29 mouse cellular contexts compared by ENCODE assay signal in the genomic region with DNA sequence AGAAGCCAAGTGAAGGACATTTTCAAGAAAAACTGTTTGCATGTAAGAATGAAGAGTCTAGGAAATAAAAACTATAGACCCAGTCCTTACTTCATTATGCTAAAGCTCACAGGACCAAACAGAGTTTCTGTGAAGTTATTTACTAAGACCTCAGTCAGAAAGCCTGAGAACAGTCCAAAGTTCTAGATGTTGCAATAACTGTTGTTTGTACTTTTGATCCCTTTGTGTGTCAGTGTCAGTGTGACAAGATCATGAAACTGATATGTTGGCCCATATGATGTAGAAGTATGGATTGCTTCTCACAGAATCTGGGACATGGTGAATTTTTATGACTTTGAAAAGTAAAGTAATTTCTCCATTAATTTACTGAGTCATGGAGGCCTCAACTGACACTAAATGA. TPM values are rescaled to one million over a fixed set of nuclear protein-coding genes. Genes with fewer than 3 reads are reported as not detected.
DNase-seq lines count a peak whose midpoint lies in the region; ATAC-seq and TF ChIP-seq lines count a peak whose summit lies in the region.
"Had no signal": no experiment of that assay in that cellular context is flagged by ENCODE, and none has a peak within 500 bp of the region (broad histone marks: within the 10 kb centered on the region; RNA-seq: fewer than 3 reads in every experiment).

No protein-coding gene starts in this region.

- 0 out of 2 replicates have a peak, but pooled peaks have one; percentile 36 for TF ChIP-seq EP300 in liver, postnatal 0 days (IDR thresholded peaks at IDR 0.05; ENCODE audit: low read depth)

- ATAC-seq in liver, embryonic 15.5 days (ENCODE audit: insufficient read depth): 0 out of 2 replicates have a peak, but pooled peaks have one; percentile 17
- ATAC-seq in liver, embryonic 12.5 days: no peak
- peak; percentile 90 for ATAC-seq in liver, postnatal 0 days
- ATAC-seq: forebrain, embryonic 14.5 days had no signal

- H3K27ac ChIP-seq in liver, adult 2 months (replicated peaks; ENCODE audit: insufficient read depth, low read depth, low read length): no peak overlapping the region
- no peak overlapping the region for H3K27ac ChIP-seq in liver, embryonic 15.5 days (replicated peaks)
- H3K27ac ChIP-seq in liver, embryonic 12.5 days: no peak overlapping the region
- peak overlapping the region; percentile 73 for H3K27ac ChIP-seq in liver, postnatal 0 days (ENCODE audit: low read depth)
- H3K27ac ChIP-seq: embryonic facial prominence, embryonic 13.5 days; embryonic facial prominence, embryonic 15.5 days; forebrain, embryonic 10.5 days; forebrain, embryonic 12.5 days had no signal

- H3K4me3 ChIP-seq in liver, adult 2 months (ENCODE audit: insufficient read depth, low read depth, low read length): no peak overlapping the region
- H3K4me3 ChIP-seq in liver, embryonic 15.5 days (replicated peaks): no peak overlapping the region
- H3K4me3 ChIP-seq in liver, embryonic 12.5 days: no peak overlapping the region
- H3K4me3 ChIP-seq in liver, postnatal 0 days (ENCODE audit: low read depth, low read length): no peak overlapping the region
- H3K4me3 ChIP-seq: embryonic facial prominence, embryonic 13.5 days; embryonic facial prominence, embryonic 15.5 days; erythroblast, embryonic 14.5 days; forebrain, embryonic 10.5 days; forebrain, embryonic 12.5 days had no signal

- no peaks in the 10 kb centered on the region for H3K79me2 ChIP-seq in liver, adult 2 months (ENCODE audit: control insufficient read depth, insufficient read depth, low read length)

- H3K9me3 ChIP-seq in liver, embryonic 15.5 days (replicated peaks): no peaks in the 10 kb centered on the region
- H3K9me3 ChIP-seq in liver, embryonic 12.5 days (replicated peaks): no peaks in the 10 kb centered on the region
- 0 out of 2 replicates have a peak, but pooled peaks cover 2% of the 10 kb centered on the region for H3K9me3 ChIP-seq in liver, postnatal 0 days (ENCODE audit: low read length)
- H3K9me3 ChIP-seq: embryonic facial prominence, embryonic 15.5 days; forebrain, embryonic 12.5 days had no signal

- no peak overlapping the region for H3K9ac ChIP-seq in liver, adult 2 months (ENCODE audit: low read depth, low read length)
- no peak overlapping the region for H3K9ac ChIP-seq in liver, embryonic 15.5 days
- no peak overlapping the region for H3K9ac ChIP-seq in liver, embryonic 12.5 days
- no peak overlapping the region for H3K9ac ChIP-seq in liver, postnatal 0 days (replicated peaks)
- H3K9ac ChIP-seq: embryonic facial prominence, embryonic 13.5 days; embryonic facial prominence, embryonic 15.5 days; forebrain, embryonic 12.5 days had no signal

- no peak for TF ChIP-seq POLR2A in liver, adult 2 months (IDR thresholded peaks at IDR 0.05; ENCODE audit: extremely low read depth, insufficient read depth, low read length)

- H3K4me1 ChIP-seq in liver, adult 2 months (ENCODE audit: control insufficient read depth, insufficient read depth, low read length): peaks cover 6% of the 10 kb centered on the region; the same call in 1 of the 2 replicates
- H3K4me1 ChIP-seq in liver, embryonic 15.5 days (replicated peaks): no peaks in the 10 kb centered on the region
- H3K4me1 ChIP-seq in liver, embryonic 12.5 days: no peaks in the 10 kb centered on the region
- no peaks in the 10 kb centered on the region for H3K4me1 ChIP-seq in liver, postnatal 0 days (ENCODE audit: insufficient read depth)
- H3K4me1 ChIP-seq: embryonic facial prominence, embryonic 13.5 days; embryonic facial prominence, embryonic 15.5 days; forebrain, embryonic 10.5 days; forebrain, embryonic 12.5 days had no signal

- H3K36me3 ChIP-seq in liver, adult 2 months (ENCODE audit: control insufficient read depth, insufficient read depth, low read length): no peaks in the 10 kb centered on the region
- H3K36me3 ChIP-seq in liver, embryonic 15.5 days (replicated peaks): no peaks in the 10 kb centered on the region
- no peaks in the 10 kb centered on the region for H3K36me3 ChIP-seq in liver, embryonic 12.5 days
- no peaks in the 10 kb centered on the region for H3K36me3 ChIP-seq in liver, postnatal 0 days (replicated peaks; ENCODE audit: insufficient read depth, low read length)
- H3K36me3 ChIP-seq: embryonic facial prominence, embryonic 13.5 days; embryonic facial prominence, embryonic 15.5 days; forebrain, embryonic 10.5 days; forebrain, embryonic 12.5 days had no signal

- no peaks in the 10 kb centered on the region for H3K27me3 ChIP-seq in liver, adult 2 months (ENCODE audit: control insufficient read depth, insufficient read depth, low read length)
- H3K27me3 ChIP-seq in liver, embryonic 15.5 days: no peaks in the 10 kb centered on the region
- no peaks in the 10 kb centered on the region for H3K27me3 ChIP-seq in liver, embryonic 12.5 days (replicated peaks)
- H3K27me3 ChIP-seq in liver, postnatal 0 days (ENCODE audit: insufficient read depth, low read length): no peaks in the 10 kb centered on the region
- H3K27me3 ChIP-seq: embryonic facial prominence, embryonic 13.5 days; embryonic facial prominence, embryonic 15.5 days; forebrain, embryonic 12.5 days had no signal

- DNase-seq in liver, adult 2 months (ENCODE audit: extremely low read depth, low read depth, low spot score): peak; percentile 98
- DNase-seq in liver: no peak
- no peak for DNase-seq in liver, postnatal 0 days
- no peak for DNase-seq in thymus, postnatal 0 days (ENCODE audit: low spot score)
- DNase-seq in lung, postnatal 25 days (ENCODE audit: low spot score): no peak
- DNase-seq: adrenal gland, adult 2 months; adrenal gland, postnatal 10 days; adrenal gland, postnatal 25 days; cerebellum, adult 11 months; cerebellum, adult 18-20 months; cerebellum, adult 8-10 months; cerebellum, adult 9-11 months; cerebellum, postnatal 14 days; cerebellum, postnatal 36 days; embryo, embryonic 11 days had no signal

- TF ChIP-seq CTCF in liver, adult 2 months (IDR thresholded peaks at IDR 0.05; ENCODE audit: low read depth, low read length): no peak
- TF ChIP-seq CTCF in liver, postnatal 0 days (IDR thresholded peaks at IDR 0.05; ENCODE audit: low read depth): no peak

- no peak overlapping the region for H3K4me2 ChIP-seq in liver, embryonic 15.5 days
- H3K4me2 ChIP-seq in liver, embryonic 12.5 days: no peak overlapping the region
- no peak overlapping the region for H3K4me2 ChIP-seq in liver, postnatal 0 days (ENCODE audit: low read depth, low read length)
- H3K4me2 ChIP-seq: embryonic facial prominence, embryonic 13.5 days; embryonic facial prominence, embryonic 15.5 days; forebrain, embryonic 12.5 days had no signal

RNA-seq across cellular contexts. Expression of gene Gm9733, which starts 2.6 kb away (rescaled TPM):
- total RNA-seq in liver, adult 2 months (2014; rRNA removed): not detected in 2 replicates
- polyA plus RNA-seq in liver, adult 2 months (2012; rRNA removed): not detected in 2 replicates
- polyA plus RNA-seq in liver, embryonic 15.5 days (2015; fragmentation: Nextera tagmentation; extraction: Ambion mirVana): 0.60 TPM in 2 replicates
- polyA plus RNA-seq in liver, embryonic 12.5 days (2016; fragmentation: Nextera tagmentation; extraction: Ambion mirVana): not detected in 2 replicates
- 1.2 TPM in 2 replicates for polyA plus RNA-seq in liver, postnatal 0 days (2015; fragmentation: Nextera tagmentation; extraction: Ambion mirVana)
- 0.30 TPM in 1 of 2 replicates, not detected in the other for polyA plus RNA-seq in thymus, postnatal 0 days (2015; fragmentation: Nextera tagmentation; extraction: Ambion mirVana)
- total RNA-seq: adrenal gland, adult 2 months; adrenal gland, postnatal 10 days; adrenal gland, postnatal 25 days; common myeloid progenitor, adult 5-6 weeks; ES-E14; MEL had no signal
- polyA plus RNA-seq: adrenal gland, adult 2 months; brain, embryonic 14.5 days; C2C12; embryonic facial prominence, embryonic 11.5 days; embryonic facial prominence, embryonic 13.5 days; embryonic facial prominence, embryonic 15.5 days; erythroblast, embryonic 14.5 days; forebrain, embryonic 10.5 days; forebrain, embryonic 12.5 days; forebrain, embryonic 14.5 days had no signal
